Mouse (Mus musculus): Measurements from ENCODE around the gene Ptgis.

DNA sequence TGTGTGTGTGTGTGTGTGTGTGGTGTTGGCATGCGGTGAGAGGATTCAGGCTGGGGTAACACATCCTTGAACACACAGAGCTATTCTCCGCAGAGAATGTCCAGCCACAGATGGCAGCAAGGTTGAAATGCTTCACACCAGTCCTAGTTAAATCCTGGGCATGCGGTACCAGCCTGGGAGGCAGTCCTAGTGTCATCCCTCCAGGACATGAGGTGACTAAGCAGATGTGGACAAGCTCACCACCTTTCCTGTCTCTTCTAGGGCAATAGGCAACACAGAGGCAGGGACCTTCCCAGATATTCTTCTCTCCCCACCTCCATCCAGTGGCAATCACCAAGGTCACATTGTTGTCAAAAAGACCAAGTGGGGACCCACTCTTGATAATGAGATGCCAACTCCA, 98.1 kb downstream of the Ptgis start:
- TF ChIP-seq CTCF (IDR thresholded peaks at IDR 0.05; ENCODE audit: control insufficient read depth, insufficient read depth, low read length) (no peak), POLR2A (IDR thresholded peaks at IDR 0.05; ENCODE audit: borderline replicate concordance, control insufficient read depth, low read depth, low read length) (no peak)
